Mouse (Mus musculus) C2C12 (cell line): Measurements from ENCODE around the gene 1110051M20Rik. TPM values are rescaled to one million over a fixed set of nuclear protein-coding genes. Genes with fewer than 3 reads are reported as not detected.

ENCODE experiments used
- H3K27me3 ChIP-seq: one replicate; pipeline ENCODE4 v1.6.1; 2011; ENCODE audit not compliant: control insufficient read depth, insufficient read depth, insufficient read length
- H3K36me3 ChIP-seq: one replicate; pipeline ENCODE4 v1.6.1; 2011; ENCODE audit not compliant: control insufficient read depth, insufficient read depth
- H3K4me3 ChIP-seq: one replicate; pipeline ENCODE4 v1.5.1; 2011; ENCODE audit warnings: mild to moderate bottlenecking, control low read depth; ENCODE audit not compliant: poor library complexity, insufficient read depth, severe bottlenecking
- H3K79me2 ChIP-seq: one replicate; pipeline ENCODE4 v1.6.1; 2011; ENCODE audit not compliant: control insufficient read depth, insufficient read depth
- H3K79me3 ChIP-seq: one replicate; pipeline ENCODE4 v1.6.1; 2011; ENCODE audit warnings: low read depth, control low read depth
- H3ac ChIP-seq: one replicate; pipeline ENCODE3; 2011; ENCODE audit warnings: low read depth; ENCODE audit not compliant: control insufficient read depth, insufficient read length
- CEBPB ChIP-seq: IDR thresholded peaks from one replicate; pipeline ENCODE4 v1.6.1; 2011; ENCODE audit warnings: low read depth, mild to moderate bottlenecking, control low read depth, moderate library complexity
- CTCF ChIP-seq: IDR thresholded peaks from one replicate; pipeline ENCODE4 v1.5.1; 2011; ENCODE audit not compliant: control insufficient read depth, insufficient read depth, insufficient read length
- FOSL1 ChIP-seq: IDR thresholded peaks from one replicate; pipeline ENCODE4 v1.8.0; 2011; ENCODE audit warnings: mild to moderate bottlenecking, low read length; ENCODE audit not compliant: poor library complexity, insufficient read depth, severe bottlenecking
- MAX ChIP-seq: IDR thresholded peaks from one replicate; pipeline ENCODE4 v1.6.1; 2011; ENCODE audit warnings: mild to moderate bottlenecking, control low read depth
- MYOD1 ChIP-seq: IDR thresholded peaks from one replicate; pipeline ENCODE4 v1.6.1; 2011; ENCODE audit warnings: low read depth; ENCODE audit not compliant: control insufficient read depth, insufficient read length
- MYOG ChIP-seq: IDR thresholded peaks from one replicate; pipeline ENCODE4 v1.6.1; 2011; ENCODE audit not compliant: control insufficient read depth, insufficient read length; ENCODE audit errors: extremely low read depth
- USF1 ChIP-seq: IDR thresholded peaks from one replicate; pipeline ENCODE4 v1.6.1; 2011; ENCODE audit warnings: low read depth, mild to moderate bottlenecking, control low read depth, moderate library complexity
- polyA plus RNA-seq: library from polyadenylated mRNA; unstranded; fragments of >200 nt; fragmentation: generic; extraction: Trizol; gene quantifications from one replicate; pipeline ENCODE4 v1.2.1, GENCODE M21; 2012; ENCODE audit warnings: missing spikeins

The 1110051M20Rik gene
- polyA plus RNA-seq, 1 experiment: 27.5 TPM

- Histone ChIP-seq H3K36me3 (no peaks in the 10 kb centered on the region), H3ac (peak overlapping the region; percentile 50), H3K79me2 (no peaks in the 10 kb centered on the region), H3K79me3 (no peaks in the 10 kb centered on the region), H3K27me3 (no peaks in the 10 kb centered on the region), H3K4me3 (no peak overlapping the region)
- TF ChIP-seq MYOD1 (peak; percentile 86), FOSL1 (no peak)
These were observed 131.8 kb downstream of the 1110051M20Rik start for GRCm38 (mm10) chr2:91312578-91313311.

DNA sequence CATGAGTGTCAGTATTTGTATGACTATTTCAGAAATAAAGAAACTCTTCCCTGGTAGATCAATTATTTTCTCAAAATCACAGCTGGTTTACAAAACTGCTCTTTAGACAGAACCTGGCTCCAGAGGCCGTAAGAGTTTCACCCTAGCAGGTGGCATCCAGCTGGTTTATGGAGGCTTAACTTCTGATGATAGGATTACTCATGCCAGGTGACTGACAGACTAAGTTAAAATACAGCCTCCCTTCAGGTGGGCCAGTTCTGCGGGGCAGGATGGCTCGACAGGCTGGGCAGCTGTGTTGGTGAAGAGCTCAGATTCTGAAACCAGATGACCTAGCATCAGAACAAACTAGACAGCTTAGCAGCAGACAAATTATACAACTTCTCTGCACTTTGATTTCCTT lies 135.0 kb downstream of the 1110051M20Rik start:
- Histone ChIP-seq H3K27me3 (no peaks in the 10 kb centered on the region), H3K4me3 (no peak overlapping the region), H3K79me2 (no peaks in the 10 kb centered on the region), H3K79me3 (no peaks in the 10 kb centered on the region), H3K36me3 (no peaks in the 10 kb centered on the region), H3ac (no peak overlapping the region)
- TF ChIP-seq FOSL1 (no peak), CEBPB (no peak), MYOD1 (no peak), USF1 (no peak), MAX (no peak), CTCF (no peak), MYOG (no peak)

GRCm38 (mm10) chr2:91308680-91309079 lies 135.8 kb downstream of the 1110051M20Rik start:
- Histone ChIP-seq H3K27me3 (no peaks in the 10 kb centered on the region), H3K36me3 (no peaks in the 10 kb centered on the region), H3K79me2 (no peaks in the 10 kb centered on the region), H3ac (no peak overlapping the region), H3K79me3 (no peaks in the 10 kb centered on the region), H3K4me3 (no peak overlapping the region)
- TF ChIP-seq USF1: no peak
- TF ChIP-seq FOSL1: no peak
- TF ChIP-seq MYOG: no peak
- TF ChIP-seq MYOD1: no peak
- TF ChIP-seq CTCF: no peak
- TF ChIP-seq CEBPB: no peak
- no peak for TF ChIP-seq MAX

DNA sequence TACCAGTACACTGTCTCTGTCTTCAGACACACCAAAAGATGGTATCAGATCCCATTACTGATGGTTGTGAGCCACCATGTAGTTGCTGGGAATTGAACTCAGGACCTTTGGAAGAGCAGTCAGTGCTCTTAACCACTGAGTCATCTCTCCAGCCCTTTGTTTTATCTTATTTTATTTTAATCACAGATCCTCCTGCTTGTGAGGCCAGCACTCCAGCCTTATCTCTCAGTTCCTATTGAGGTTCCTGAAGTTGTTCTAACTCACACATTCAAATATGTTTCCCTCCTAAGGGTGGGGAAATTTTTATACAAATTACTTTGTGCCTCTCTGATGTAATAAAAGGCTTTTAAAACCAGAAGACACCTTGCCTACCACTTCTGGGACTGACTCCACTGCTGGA lies 137.9 kb downstream of the 1110051M20Rik start:
- no peaks in the 10 kb centered on the region for H3K27me3 ChIP-seq
- H3K79me3 ChIP-seq: no peaks in the 10 kb centered on the region
- TF ChIP-seq FOSL1 (no peak), CTCF (no peak), MAX (no peak), MYOG (no peak), CEBPB (no peak), MYOD1 (no peak), USF1 (no peak)
- H3K4me3 ChIP-seq: no peak overlapping the region
- H3ac ChIP-seq: no peak overlapping the region
- H3K79me2 ChIP-seq: no peaks in the 10 kb centered on the region
- no peaks in the 10 kb centered on the region for H3K36me3 ChIP-seq

DNA sequence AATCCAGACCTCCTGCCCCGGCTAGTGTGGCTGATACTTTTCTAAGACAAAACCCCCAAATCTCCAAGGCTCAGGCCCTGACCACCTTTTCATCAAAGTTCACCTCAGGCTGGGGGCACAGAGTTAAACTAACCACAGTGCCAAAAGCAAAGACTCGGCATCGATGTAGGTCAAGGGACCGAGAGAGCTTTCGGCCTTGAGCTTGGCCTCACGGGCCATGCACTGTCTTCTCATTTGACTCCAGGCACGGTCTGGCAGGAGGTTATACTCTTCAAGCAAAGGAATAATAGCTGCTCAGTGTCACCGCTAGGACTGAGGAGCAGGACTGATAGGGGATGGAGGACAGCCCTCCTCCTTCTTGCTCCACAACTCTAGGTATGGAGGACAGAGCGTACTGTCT lies 138.6 kb downstream of the 1110051M20Rik start:
- Histone ChIP-seq H3K79me2 (no peaks in the 10 kb centered on the region), H3K36me3 (no peaks in the 10 kb centered on the region), H3K4me3 (no peak overlapping the region), H3K27me3 (no peaks in the 10 kb centered on the region), H3ac (no peak overlapping the region), H3K79me3 (no peaks in the 10 kb centered on the region)
- TF ChIP-seq CEBPB (no peak), FOSL1 (no peak), MYOG (no peak), CTCF (no peak), MAX (no peak), USF1 (no peak)

- Histone ChIP-seq H3K79me3 (no peaks in the 10 kb centered on the region), H3K27me3 (no peaks in the 10 kb centered on the region), H3ac (no peak overlapping the region), H3K36me3 (no peaks in the 10 kb centered on the region), H3K79me2 (no peaks in the 10 kb centered on the region), H3K4me3 (no peak overlapping the region)
- TF ChIP-seq CTCF (no peak), MYOG (no peak), MYOD1 (peak; percentile 47), MAX (no peak), FOSL1 (no peak), CEBPB (no peak), USF1 (no peak)
These were observed 141.7 kb downstream of the 1110051M20Rik start for GRCm38 (mm10) chr2:91302845-91303244.
